Mouse (Mus musculus) lung, postnatal 0 days (tissue): ENCODE data around the gene Lfng. TPM values are rescaled to one million over a fixed set of nuclear protein-coding genes. Genes with fewer than 3 reads are reported as not detected.

Source experiments
- ATAC-seq: fragments of 200-750 bp; cut with Nextera tagmentation; 2 replicates; pipeline ENCODE4 v1.8.0; 2017; ENCODE audit warnings: moderate library complexity
- DNase-seq: peaks from one replicate; pipeline ENCODE4 v3.0.0-alpha.2; 2016; ENCODE audit warnings: low spot score
- H3K27ac ChIP-seq: fragments of 300-500 bp; sonication (generic); 2 replicates; pipeline ENCODE4 v1.5.1; 2014; ENCODE audit warnings: antibody characterized with exemption, mild to moderate bottlenecking, low read length, mixed read lengths
- H3K27me3 ChIP-seq: fragments of 300-500 bp; sonication (generic); replicated peaks from 2 replicates; pipeline ENCODE4 v1.6.1; 2014; ENCODE audit warnings: low read length, mixed read lengths; ENCODE audit not compliant: insufficient read depth
- H3K36me3 ChIP-seq: fragments of 300-500 bp; sonication (generic); 2 replicates; pipeline ENCODE4 v1.6.1; 2014; ENCODE audit warnings: low read length, mixed read lengths; ENCODE audit not compliant: insufficient read depth
- H3K4me1 ChIP-seq: fragments of 300-500 bp; sonication (generic); 2 replicates; pipeline ENCODE4 v1.6.1; 2014; ENCODE audit warnings: antibody characterized with exemption, low read depth, low read length, mixed read lengths; ENCODE audit not compliant: insufficient read depth
- H3K4me2 ChIP-seq: fragments of 300-500 bp; sonication (generic); replicated peaks from 2 replicates; pipeline ENCODE4 v1.6.1; 2014; ENCODE audit warnings: low read depth, mild to moderate bottlenecking, low read length, moderate library complexity, mixed read lengths
- H3K4me3 ChIP-seq: fragments of 300-500 bp; sonication (generic); 2 replicates; pipeline ENCODE4 v1.5.1; 2014; ENCODE audit warnings: low read depth, low read length
- H3K9ac ChIP-seq: fragments of 300-500 bp; sonication (generic); replicated peaks from 2 replicates; pipeline ENCODE4 v1.6.1; 2014; ENCODE audit warnings: low read depth, mild to moderate bottlenecking
- H3K9me3 ChIP-seq: fragments of 300-500 bp; sonication (generic); 2 replicates; pipeline ENCODE4 v1.6.1; 2016; ENCODE audit warnings: low read length, mixed read lengths
- CTCF ChIP-seq: IDR thresholded peaks from 2 replicates; pipeline ENCODE4 v1.5.1; 2016; ENCODE audit warnings: antibody characterized with exemption, mild to moderate bottlenecking
- EP300 ChIP-seq: IDR thresholded peaks from 2 replicates; pipeline ENCODE4 v1.6.1; 2016; ENCODE audit warnings: antibody characterized with exemption, mild to moderate bottlenecking, control low read depth
- WGBS: fragments of 180-500 bp; shearing (Covaris S2); extraction: QIAGEN DNeasy Blood & Tissue Kit; methylation state at CpG from one replicate; pipeline ENCODE4 v1.1.7; 2014; 5-methylcytosine and 5-hydroxymethylcytosine counted together
- polyA plus RNA-seq: library from polyadenylated mRNA; unstranded; fragments of >200 nt; fragmentation: Nextera tagmentation; extraction: Ambion mirVana; gene quantifications from 2 replicates; pipeline ENCODE4 v1.2.1, GENCODE M21; 2015

Lfng gene
- polyA plus RNA-seq, 1 experiment from 2014 or later = 23.1 TPM

GRCm38 (mm10) chr5:140644702-140645201 lies 37.6 kb downstream of the Lfng start:
- Histone ChIP-seq H3K4me3 (no peak overlapping the region), H3K27me3 (no peaks in the 10 kb centered on the region), H3K36me3 (no peaks in the 10 kb centered on the region; the same call in 1 of the 2 replicates), H3K27ac (no peak overlapping the region; the same call in 1 of the 2 replicates), H3K9me3 (no peaks in the 10 kb centered on the region), H3K9ac (no peak overlapping the region), H3K4me1 (peaks cover 35% of the 10 kb centered on the region), H3K4me2 (0 out of 2 replicates have a peak overlapping the region, but pooled peaks have one; percentile 5)
- WGBS = 49% methylated on average over 15 of the region's 15 CpGs
- peak; percentile 81 for TF ChIP-seq EP300
- no peak for TF ChIP-seq CTCF
- peak; percentile 45 for ATAC-seq
- peak; percentile 74 for DNase-seq

- Histone ChIP-seq H3K9ac (no peak overlapping the region), H3K4me1 (peaks cover 35% of the 10 kb centered on the region), H3K27ac (no peak overlapping the region), H3K27me3 (no peaks in the 10 kb centered on the region), H3K36me3 (no peaks in the 10 kb centered on the region; the same call in 1 of the 2 replicates), H3K4me2 (peak overlapping the region; percentile 5; the same call in 1 of the 2 replicates), H3K4me3 (no peak overlapping the region), H3K9me3 (no peaks in the 10 kb centered on the region)
- no peak for DNase-seq
- WGBS = 85% methylated on average over 4 of the region's 4 CpGs
- no peak for TF ChIP-seq EP300
- no peak for TF ChIP-seq CTCF
- no peak for ATAC-seq
These were observed 38.3 kb downstream of the Lfng start for GRCm38 (mm10) chr5:140645454-140645853.

GRCm38 (mm10) chr5:140646171-140646570 lies 39.1 kb downstream of the Lfng start:
- H3K4me1 ChIP-seq = peaks cover 31% of the 10 kb centered on the region
- no peaks in the 10 kb centered on the region for H3K27me3 ChIP-seq
- H3K4me3 ChIP-seq = no peak overlapping the region
- H3K36me3 ChIP-seq = no peaks in the 10 kb centered on the region; the same call in 1 of the 2 replicates
- no peak overlapping the region for H3K27ac ChIP-seq
- H3K4me2 ChIP-seq = no peak overlapping the region
- no peak for ATAC-seq
- no peak for TF ChIP-seq EP300
- TF ChIP-seq CTCF = no peak
- no peaks in the 10 kb centered on the region for H3K9me3 ChIP-seq
- no peak overlapping the region for H3K9ac ChIP-seq
- WGBS = 92% methylated on average over 6 of the region's 6 CpGs
- DNase-seq = no peak

GRCm38 (mm10) chr5:140647031-140647760 lies 40.1 kb downstream of the Lfng start:
- no peak overlapping the region for H3K27ac ChIP-seq
- no peaks in the 10 kb centered on the region for H3K27me3 ChIP-seq
- H3K9me3 ChIP-seq = no peaks in the 10 kb centered on the region
- peak overlapping the region; percentile 78 for H3K9ac ChIP-seq
- peaks cover 26% of the 10 kb centered on the region for H3K4me1 ChIP-seq
- DNase-seq (no peak), ATAC-seq (no peak)
- H3K4me2 ChIP-seq = peak overlapping the region; percentile 87
- no peaks in the 10 kb centered on the region; the same call in 1 of the 2 replicates for H3K36me3 ChIP-seq
- WGBS = 63% methylated on average over 13 of the region's 13 CpGs
- no peak for TF ChIP-seq EP300
- TF ChIP-seq CTCF = no peak
- peak overlapping the region; percentile 86 for H3K4me3 ChIP-seq

- H3K4me2 ChIP-seq = peak overlapping the region; percentile 87
- peak overlapping the region; percentile 86 for H3K4me3 ChIP-seq
- H3K36me3 ChIP-seq = no peaks in the 10 kb centered on the region; the same call in 1 of the 2 replicates
- 2% methylated on average over 13 of the region's 13 CpGs for WGBS
- peak overlapping the region; percentile 78 for H3K9ac ChIP-seq
- no peaks in the 10 kb centered on the region for H3K9me3 ChIP-seq
- H3K27ac ChIP-seq = peak overlapping the region; percentile 85
- TF ChIP-seq CTCF (no peak), EP300 (no peak)
- H3K4me1 ChIP-seq = peaks cover 26% of the 10 kb centered on the region
- DNase-seq (peak; percentile 50), ATAC-seq (peak; percentile 1; the same call in 1 of the 2 replicates)
- H3K27me3 ChIP-seq = no peaks in the 10 kb centered on the region
These were observed 40.9 kb downstream of the Lfng start for GRCm38 (mm10) chr5:140647821-140648518.

GRCm38 (mm10) chr5:140648519-140649100 lies 41.5 kb downstream of the Lfng start, which contains the start of gene Ttyh3:
Ttyh3 (minus strand) TSS chr5:140649031.
- Histone ChIP-seq H3K9me3 (no peaks in the 10 kb centered on the region), H3K4me3 (peak within 1 kb of the TSS; percentile 86), H3K4me1 (peaks cover 26% of the 10 kb centered on the region), H3K27me3 (no peaks in the 10 kb centered on the region), H3K36me3 (no peaks in the 10 kb centered on the region; the same call in 1 of the 2 replicates), H3K27ac (peak within 1 kb of the TSS; percentile 85), H3K4me2 (peak within 1 kb of the TSS; percentile 87), H3K9ac (peak within 1 kb of the TSS; percentile 78)
- DNase-seq = no peak
- TF ChIP-seq CTCF (no peak; the same call in 1 of the 2 replicates), EP300 (no peak)
- peak; percentile 34 for ATAC-seq
- under 1% methylated on average over 33 of the region's 62 CpGs for WGBS
